Mouse (Mus musculus) ES-E14 (cell line): ENCODE data around the gene Nek2. TPM values are rescaled to one million over a fixed set of nuclear protein-coding genes. Genes with fewer than 3 reads are reported as not detected.
A peak's percentile ranks its signal among the peaks of the same experiment; 100 is the strongest.

Experiments used
- DNase-seq: peaks from one replicate; pipeline ENCODE4 v3.0.0-alpha.2; 2013; ENCODE audit warnings: low read depth, low spot score
- H3K27ac ChIP-seq: 2 replicates; pipeline ENCODE4 v1.5.1; 2012; ENCODE audit warnings: low read depth, mild to moderate bottlenecking, low read length, moderate library complexity, mixed read lengths; ENCODE audit not compliant: poor library complexity, insufficient read depth, severe bottlenecking
- H3K36me3 ChIP-seq: 2 replicates; pipeline ENCODE4 v1.6.1; 2012; ENCODE audit warnings: mild to moderate bottlenecking, low read length, moderate library complexity, mixed read lengths; ENCODE audit not compliant: control insufficient read depth, poor library complexity, insufficient read depth, severe bottlenecking
- H3K4me1 ChIP-seq, 2 experiments: fragments of 150-350 bp in 1 of 2; sonication (generic) in 1 of 2; 2 replicates each; pipeline ENCODE4 v1.6.1; 2012; ENCODE audit warnings: low read length in 2 of 2, mild to moderate bottlenecking in 1 of 2, mixed read lengths in 1 of 2; ENCODE audit not compliant: control insufficient read depth in 2 of 2, insufficient read depth in 2 of 2, poor library complexity in 1 of 2
- H3K4me3 ChIP-seq, 2 experiments: fragments of 150-350 bp in 1 of 2; sonication (generic) in 1 of 2; 2 replicates each; pipeline ENCODE4 v1.5.1; 2012; ENCODE audit warnings: low read length in 2 of 2, low read depth in 1 of 2, mild to moderate bottlenecking in 1 of 2, mixed read lengths in 1 of 2; ENCODE audit not compliant: insufficient read depth in 1 of 2, poor library complexity in 1 of 2, severe bottlenecking in 1 of 2
- H3K9ac ChIP-seq: 2 replicates; pipeline ENCODE4 v1.6.1; 2012; ENCODE audit warnings: low read depth, mild to moderate bottlenecking, low read length, mixed read lengths; ENCODE audit not compliant: poor library complexity, insufficient read depth, severe bottlenecking
- H3K9me3 ChIP-seq: fragments of 150-350 bp; sonication (generic); 2 replicates; pipeline ENCODE4 v1.6.1; 2012; ENCODE audit warnings: low read depth, mild to moderate bottlenecking, low read length; ENCODE audit not compliant: control insufficient read depth, insufficient read depth
- CHD2 ChIP-seq: IDR thresholded peaks from 2 replicates; pipeline ENCODE4 v1.6.1; 2014; ENCODE audit warnings: mild to moderate bottlenecking, low read depth, low read length, inconsistent platforms
- HCFC1 ChIP-seq: IDR thresholded peaks from 2 replicates; pipeline ENCODE4 v1.6.1; 2012; ENCODE audit warnings: low read length, inconsistent platforms, borderline replicate concordance; ENCODE audit not compliant: insufficient read depth
- MAFK ChIP-seq: IDR thresholded peaks from 2 replicates; pipeline ENCODE4 v1.6.1; 2014; ENCODE audit warnings: mild to moderate bottlenecking, low read depth, low read length, inconsistent platforms; ENCODE audit not compliant: insufficient read depth
- ZC3H11A ChIP-seq: IDR thresholded peaks from 2 replicates; pipeline ENCODE4 v1.6.1; 2012; ENCODE audit warnings: low read depth, mild to moderate bottlenecking, inconsistent platforms, low read length, borderline replicate concordance
- ZNF384 ChIP-seq: IDR thresholded peaks from 2 replicates; pipeline ENCODE4 v1.6.1; 2012; ENCODE audit warnings: low read depth, low read length, inconsistent platforms
- in situ Hi-C, 2 experiments: fragments of 600-800 bp; cut with MboI; formaldehyde crosslinking; loops; one replicate each; pipeline ENCODE4 v1.15.1; 2025; ENCODE audit warnings: low sequenced_read_pairs in 2 of 2, inconsistent platforms in 1 of 2; ENCODE audit not compliant: unreplicated experiment in 2 of 2
- total RNA-seq: library from RNA; depleted of rRNA; stranded (reverse); fragments of 300-350 nt; gene quantifications from 2 replicates; pipeline ENCODE4 v1.2.3, GENCODE M21; 2012; rRNA removed

The Nek2 gene
- 48.4 and 50.5 TPM in 2 replicates for total RNA-seq

DNA sequence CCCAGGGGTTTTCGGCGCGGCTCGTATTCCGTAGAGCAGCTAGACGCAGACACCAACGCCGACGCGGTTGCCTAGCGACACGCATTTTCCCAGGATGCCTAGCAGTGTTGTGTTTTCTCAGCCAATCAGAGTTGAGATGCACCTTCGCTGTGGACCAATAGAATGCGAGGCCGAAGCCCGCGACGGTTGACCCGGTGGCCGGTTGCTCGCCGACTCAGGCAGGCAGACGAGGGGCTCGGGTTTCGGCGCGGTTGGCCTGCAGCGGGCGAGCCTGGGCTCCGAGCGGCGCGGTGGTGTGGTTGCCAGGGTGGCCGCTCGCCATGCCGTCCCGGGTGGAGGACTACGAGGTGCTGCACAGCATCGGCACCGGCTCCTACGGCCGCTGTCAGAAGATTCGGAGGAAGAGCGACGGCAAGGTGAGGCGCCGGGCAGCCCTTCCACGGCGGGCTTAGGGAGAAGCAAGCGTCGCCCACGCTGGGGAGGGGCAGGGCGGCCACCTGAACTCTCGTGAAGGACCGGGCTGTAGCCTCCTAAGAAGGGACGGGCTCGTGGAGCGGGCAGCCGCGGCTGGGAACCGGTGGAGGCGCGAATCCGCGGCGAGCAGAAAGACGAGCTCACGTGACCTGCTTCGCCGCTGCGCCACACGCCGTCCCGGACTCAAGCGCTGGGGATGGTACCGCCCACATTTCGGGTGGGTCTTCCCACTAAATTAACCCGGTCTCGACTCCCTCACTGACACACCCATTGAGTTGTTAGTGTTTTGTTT, at the start of gene Nek2:
TSS of gene Nek2 (plus strand) at position 119 of the 766 bp plus-strand sequence.
- H3K9me3 ChIP-seq = no peaks in the 10 kb centered on the region
- peaks cover 4 to 13% of the 10 kb centered on the region in 2 experiments; a peak in 2 of 4 replicates for H3K4me1 ChIP-seq
- H3K27ac ChIP-seq = peak within 1 kb of the TSS; percentile 78
- peak within 1 kb of the TSS; percentile 98 for H3K9ac ChIP-seq
- H3K4me3 ChIP-seq = peak within 1 kb of the TSS; percentile 78 to 94
- TF ChIP-seq HCFC1 (peak; percentile 61; the same call in 1 of the 2 replicates), CHD2 (no peak; the same call in 1 of the 2 replicates)
- H3K36me3 ChIP-seq = peaks cover 29% of the 10 kb centered on the region
- peak; percentile 99 for DNase-seq
- in situ Hi-C loops = loop anchor here (25.0 kb wide), 3 partner anchors 234 to 484 kb away; partner anchors contain the start of genes Dtl (in 1 of the 2), Ints7 (in 1 of the 2) and Tmem206 (in 1 of the 2)

DNA sequence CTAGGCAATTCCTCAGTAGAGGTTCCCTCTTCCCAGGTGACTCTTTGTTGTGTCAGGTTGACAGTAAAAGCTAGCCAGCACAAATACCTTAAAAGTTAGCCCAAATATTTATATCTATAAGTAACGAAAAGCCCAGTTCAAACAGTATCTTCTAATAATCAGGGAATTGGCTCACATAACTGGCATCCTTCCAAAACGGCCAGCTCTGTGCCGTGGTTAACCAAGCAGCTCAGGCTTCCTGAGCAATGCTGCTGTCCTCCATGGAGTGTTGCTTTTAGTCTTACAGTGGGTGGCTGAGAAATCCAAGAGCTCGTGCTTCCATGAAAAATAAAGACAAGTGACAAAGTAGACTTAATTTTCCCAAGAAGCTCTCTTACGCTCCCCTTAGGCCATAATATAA, 47.1 kb upstream of the Nek2 start:
- Histone ChIP-seq H3K9ac (no peak overlapping the region), H3K27ac (no peak overlapping the region), H3K4me1 (no peaks in the 10 kb centered on the region), H3K4me3 (no peak overlapping the region), H3K36me3 (peaks cover 5% of the 10 kb centered on the region), H3K9me3 (no peaks in the 10 kb centered on the region)
- in situ Hi-C loops = no loop called here
- no peak for DNase-seq
- TF ChIP-seq CHD2 (no peak), HCFC1 (no peak), MAFK (no peak), ZC3H11A (no peak), ZNF384 (no peak)

DNA sequence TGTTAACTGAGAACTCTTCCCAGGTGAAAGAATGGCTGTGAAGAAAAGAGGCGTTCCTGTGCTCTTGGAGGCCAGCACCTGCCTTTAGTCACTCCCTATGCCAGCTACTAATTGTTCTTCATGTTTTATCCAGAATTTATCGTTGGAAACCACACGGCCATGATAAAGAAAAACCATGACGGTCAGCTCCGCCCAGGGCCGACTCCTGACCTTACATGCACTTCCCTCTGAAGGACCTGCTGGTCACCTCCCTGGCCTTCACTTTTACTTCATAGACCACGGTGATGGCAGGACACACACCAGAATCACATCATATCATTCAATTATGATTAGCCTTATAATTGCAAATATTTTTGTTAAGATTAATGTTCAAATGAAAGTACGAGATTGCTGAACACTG, 46.1 kb upstream of the Nek2 start:
- H3K36me3 ChIP-seq = peaks cover 5% of the 10 kb centered on the region
- in situ Hi-C loops = no loop called here

DNA sequence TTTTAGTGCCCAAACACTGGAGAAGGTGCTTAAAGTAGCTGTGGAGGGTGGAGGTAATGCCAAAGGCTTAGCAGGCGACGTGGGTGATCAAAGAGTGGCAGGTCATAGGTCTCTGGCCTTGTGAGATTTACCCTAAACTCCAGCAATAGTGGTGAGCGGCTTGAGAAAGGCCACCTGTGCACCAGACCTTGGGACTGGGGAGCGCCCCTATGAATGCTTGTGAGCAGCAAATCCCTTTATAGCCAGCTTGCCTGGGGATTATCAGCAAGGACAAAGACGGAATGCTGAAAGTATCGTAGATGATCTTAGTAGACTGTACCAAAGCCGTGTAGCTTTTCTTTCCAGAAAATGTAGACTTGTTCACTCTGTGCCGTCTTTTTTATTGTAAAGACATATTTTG, 43.7 kb upstream of the Nek2 start:
- Histone ChIP-seq H3K9ac (no peak overlapping the region), H3K9me3 (no peaks in the 10 kb centered on the region), H3K36me3 (peaks cover 5% of the 10 kb centered on the region), H3K4me3 (no peak overlapping the region), H3K27ac (no peak overlapping the region), H3K4me1 (no peaks in the 10 kb centered on the region)
- in situ Hi-C loops = no loop called here
- TF ChIP-seq MAFK (no peak), ZC3H11A (no peak), ZNF384 (no peak), CHD2 (no peak), HCFC1 (no peak)
- no peak for DNase-seq

More for the DNA sequence above, 46.1 kb upstream of the Nek2 start:
- Histone ChIP-seq H3K4me1 (no peaks in the 10 kb centered on the region), H3K27ac (no peak overlapping the region), H3K9me3 (no peaks in the 10 kb centered on the region), H3K4me3 (no peak overlapping the region), H3K9ac (no peak overlapping the region; the same call in 1 of the 2 replicates)
- TF ChIP-seq CHD2 (no peak), ZNF384 (no peak), ZC3H11A (no peak), MAFK (no peak), HCFC1 (no peak)
- no peak for DNase-seq
